Mouse (Mus musculus) erythroid progenitor cell, adult 5-6 weeks (primary cell): ENCODE results near the gene Fam186b. TPM values are rescaled to one million over a fixed set of nuclear protein-coding genes. Genes with fewer than 3 reads are reported as not detected.
"Not testable (repeated sequence)": the region's sequence is repeated elsewhere in the genome, so short reads cannot be mapped to it uniquely, and the experiment has no call there.

ENCODE experiments used
- ATAC-seq: replicated peaks from 2 replicates; pipeline ENCODE4 v1.8.0; 2016; ENCODE audit warnings: moderate number of reproducible peaks, mild to moderate bottlenecking, moderate TSS enrichment, inconsistent platforms; ENCODE audit not compliant: poor library complexity, low FRiP score, severe bottlenecking
- total RNA-seq, 2 experiments: library from RNA; stranded (forward) in 1 of 2; stranded (reverse) in 1 of 2; fragments of 150-400 nt in 1 of 2; fragments of 186-747, 209-891 nt in 1 of 2; gene quantifications; 2 replicates each; pipeline versions ENCODE4 v1.2.3 to v1.2.4; 2015 to 2017; ENCODE audit warnings: low replicate concordance in 2 of 2

Fam186b gene
- total RNA-seq, 2 experiments from 2014 or later, result not detected

DNA sequence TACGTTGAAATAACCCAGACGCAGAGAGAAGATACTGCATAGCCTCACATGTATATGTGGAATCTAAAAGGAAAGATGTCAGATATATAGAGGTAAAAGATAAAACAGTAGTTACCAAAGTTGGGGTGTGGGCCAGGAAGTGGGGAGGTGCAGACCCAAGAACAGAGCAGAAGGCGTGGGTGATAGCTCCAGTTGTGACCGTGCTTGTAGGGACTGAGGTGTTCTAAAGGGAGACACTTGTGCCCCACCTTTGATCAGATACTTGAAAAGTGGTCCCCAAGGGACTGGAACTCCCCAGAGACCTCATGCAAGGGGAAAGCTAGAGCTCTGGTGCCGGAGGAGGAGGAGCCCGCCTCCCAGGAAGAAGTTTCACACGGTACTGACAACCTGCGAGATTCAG, 19.6 kb downstream of the Fam186b start:
- no peak for ATAC-seq

DNA sequence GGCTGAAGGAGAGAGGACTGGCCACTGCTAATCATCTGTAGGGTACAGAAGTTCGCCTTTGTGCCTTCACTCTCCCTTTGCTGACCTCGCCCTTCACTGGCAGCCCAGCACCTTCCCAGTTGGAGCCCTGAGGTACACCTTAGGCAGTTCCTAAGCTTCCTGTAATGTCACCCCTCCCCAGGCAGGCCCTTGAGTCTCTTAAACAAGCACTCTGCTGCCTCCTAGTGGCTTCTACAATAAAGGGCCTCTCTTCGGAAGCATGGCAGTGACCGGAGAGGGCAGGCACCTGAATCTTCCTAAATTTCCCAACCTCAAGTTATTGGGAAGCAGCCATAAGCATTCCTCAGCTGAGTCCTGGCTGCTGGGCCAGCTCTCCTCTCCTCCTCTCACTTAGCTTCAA, 30.0 kb downstream of the Fam186b start:
- ATAC-seq, result peak; percentile 62

DNA sequence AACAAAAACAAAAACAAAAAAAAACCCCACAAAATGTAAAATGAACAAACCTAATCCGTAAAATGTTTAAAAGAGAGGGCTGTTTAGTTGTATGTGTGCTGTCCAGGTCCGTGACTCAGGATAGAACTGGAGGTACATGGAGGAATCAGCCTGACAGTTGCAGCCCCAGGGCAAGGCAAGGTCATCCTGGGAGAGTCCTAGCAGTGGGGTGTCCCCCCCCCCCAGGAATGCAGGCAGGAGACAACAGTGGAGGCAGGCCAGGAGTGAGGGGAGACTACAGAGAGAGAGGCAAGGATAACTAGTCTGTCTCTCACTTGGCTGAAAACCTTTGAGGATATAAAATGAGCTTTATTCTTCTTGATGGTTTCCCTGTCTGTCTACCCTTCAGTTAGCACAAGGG, 31.3 kb downstream of the Fam186b start:
- ATAC-seq, result no peak

DNA sequence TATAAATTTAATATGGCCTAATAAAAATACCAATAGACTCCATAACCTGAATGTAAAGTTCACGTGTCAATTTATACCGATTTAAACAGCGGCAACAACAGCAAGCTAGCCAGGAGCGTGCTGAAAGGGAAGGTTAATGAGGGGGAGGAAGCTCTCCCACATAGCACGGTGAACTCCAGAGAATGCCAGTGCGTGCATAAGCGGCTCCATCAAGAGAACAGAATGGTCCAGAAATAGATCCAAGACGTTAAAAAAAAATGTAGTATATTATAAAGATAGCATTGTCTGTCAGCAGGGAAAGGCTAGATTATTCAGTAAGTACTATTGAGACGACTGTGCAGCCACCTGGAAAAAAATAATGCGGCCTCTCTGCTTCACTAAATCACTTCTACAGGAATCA, 33.0 kb downstream of the Fam186b start:
- no peak for ATAC-seq

DNA sequence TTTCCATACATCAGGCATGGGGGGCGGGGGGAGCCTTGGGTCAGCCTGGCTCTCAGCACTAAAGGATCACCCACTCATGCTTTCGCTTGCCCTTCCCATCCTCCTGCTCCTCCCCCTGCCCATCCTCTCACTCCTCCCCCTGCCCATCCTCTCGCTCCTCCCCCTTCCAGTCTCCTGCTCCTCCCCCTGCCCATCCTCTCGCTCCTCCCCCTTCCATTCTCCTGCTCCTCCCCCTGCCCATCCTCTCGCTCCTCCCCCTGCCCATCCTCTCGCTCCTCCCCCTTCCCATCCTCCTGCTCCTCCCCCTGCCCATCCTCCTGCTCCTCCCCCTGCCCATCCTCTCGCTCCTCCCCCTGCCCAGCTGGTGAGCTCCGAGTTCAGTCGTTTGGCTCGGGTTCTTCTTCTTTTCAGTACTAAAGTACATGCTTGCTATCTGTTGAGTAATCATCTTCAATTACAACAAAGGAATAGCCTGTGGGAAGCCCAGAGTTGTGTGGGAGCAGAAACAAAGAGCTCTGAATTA, 35.9 kb downstream of the Fam186b start:
- ATAC-seq, result 0 out of 2 replicates have a peak, but pooled peaks have one; percentile 36

DNA sequence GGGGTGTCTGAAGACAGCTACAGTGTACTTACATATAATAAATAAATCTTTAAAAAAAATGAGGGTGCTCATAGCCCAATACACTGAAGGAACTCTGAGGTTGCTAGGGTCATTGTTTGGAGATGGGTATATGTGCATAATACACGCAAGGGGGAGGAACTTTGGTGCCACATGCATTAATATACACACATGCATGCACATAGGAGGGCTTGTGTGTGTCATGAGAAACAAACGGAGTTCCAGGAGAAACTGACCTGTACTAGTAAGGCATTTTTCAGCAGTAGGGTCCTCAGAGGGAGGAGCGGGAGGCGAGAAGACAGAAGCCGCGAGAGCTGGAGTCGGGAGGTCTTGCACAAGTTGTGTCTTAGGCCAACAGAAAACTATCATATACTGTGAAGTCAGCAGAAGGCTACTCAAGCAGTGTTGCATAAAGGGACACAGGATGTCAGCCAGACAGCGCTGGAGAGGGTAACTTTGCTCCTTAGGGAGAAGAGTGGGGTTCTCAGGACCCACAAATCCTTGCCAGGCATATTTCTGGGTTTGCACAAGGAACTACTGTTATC, 36.4 kb downstream of the Fam186b start:
- ATAC-seq, result no peak

DNA sequence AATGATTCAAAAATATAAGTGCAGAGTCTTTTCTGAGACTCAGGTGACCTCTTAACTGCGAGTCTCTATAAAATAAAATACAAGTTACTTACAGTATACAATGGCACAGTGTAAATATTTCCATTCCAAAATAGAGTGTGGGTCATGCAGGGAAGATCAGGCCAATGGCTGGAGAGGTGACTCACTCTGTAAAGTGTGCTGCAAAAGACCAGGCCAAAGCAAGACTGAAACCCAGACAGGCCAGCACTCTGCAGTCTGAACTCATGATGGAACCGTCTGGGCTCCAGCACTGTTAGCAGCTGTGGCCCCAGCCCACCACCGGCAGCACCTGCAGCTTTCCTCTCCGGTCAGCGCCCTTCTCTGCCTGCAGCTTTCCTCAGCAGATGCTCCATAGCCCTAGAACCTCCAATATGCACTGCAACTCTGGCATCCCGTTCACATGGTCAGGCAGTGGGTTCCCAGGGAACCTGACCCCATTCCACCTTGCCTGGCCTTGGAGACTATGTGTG, 40.4 kb downstream of the Fam186b start:
- no peak for ATAC-seq

DNA sequence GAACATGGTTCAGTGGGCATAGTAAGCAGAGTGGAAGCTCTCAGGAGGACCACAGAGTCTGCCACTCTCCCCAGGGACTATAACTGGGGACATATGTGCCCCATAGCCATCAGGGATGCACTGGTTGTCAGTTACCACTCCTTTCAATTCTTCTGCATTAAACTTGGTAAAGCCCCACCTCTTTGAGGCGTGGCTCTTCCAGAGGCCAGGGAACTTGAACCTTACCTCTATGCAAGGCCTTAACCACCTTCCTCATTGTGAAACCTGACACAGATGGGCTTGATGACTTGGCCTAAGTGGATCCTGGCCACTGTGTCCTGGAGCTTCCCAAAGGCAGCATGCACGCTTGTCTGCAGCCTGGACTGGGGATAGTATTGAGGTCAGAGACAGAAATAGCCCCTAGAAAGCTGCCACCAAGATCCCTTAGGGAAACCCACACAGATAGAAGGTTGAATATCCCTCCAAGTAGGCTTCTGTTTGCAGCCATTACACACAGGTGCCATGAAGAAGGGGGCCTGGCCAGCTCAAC, 41.1 kb downstream of the Fam186b start:
- no peak for ATAC-seq

DNA sequence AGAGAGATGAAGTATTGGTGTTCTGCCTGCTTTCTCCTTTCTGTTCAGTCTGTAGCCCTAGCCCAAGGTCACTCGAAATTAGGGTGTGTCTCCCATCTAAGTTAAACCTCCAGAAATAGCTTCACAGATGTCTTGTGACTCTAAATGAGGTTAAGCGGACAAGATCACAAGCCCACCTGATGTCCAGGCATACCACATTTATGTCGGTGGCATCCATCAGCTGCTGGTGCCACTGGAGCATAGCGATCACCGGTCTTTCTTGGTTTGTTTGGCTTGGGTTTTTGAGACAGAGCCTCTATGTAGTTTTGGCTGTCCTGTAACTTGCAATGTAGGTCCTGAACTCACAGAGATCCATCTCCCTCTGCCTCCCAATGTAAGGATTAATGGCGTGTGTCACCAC, 41.9 kb downstream of the Fam186b start:
- no peak for ATAC-seq

DNA sequence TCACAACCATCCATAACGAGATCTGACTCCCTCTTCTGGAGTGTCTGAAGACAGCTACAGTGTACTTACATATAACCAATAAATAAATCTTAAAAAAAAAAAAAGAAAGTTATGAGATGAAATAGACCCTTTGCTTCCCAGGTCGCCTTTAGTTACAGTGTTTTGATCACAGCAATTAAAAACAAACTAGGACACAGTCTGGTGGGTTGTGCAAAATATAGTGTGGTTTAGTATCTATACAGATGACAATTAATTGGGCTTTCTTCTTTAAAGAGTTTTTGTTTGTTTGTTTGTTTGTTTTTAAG, 42.6 kb downstream of the Fam186b start:
- ATAC-seq, result not testable (repeated sequence)

DNA sequence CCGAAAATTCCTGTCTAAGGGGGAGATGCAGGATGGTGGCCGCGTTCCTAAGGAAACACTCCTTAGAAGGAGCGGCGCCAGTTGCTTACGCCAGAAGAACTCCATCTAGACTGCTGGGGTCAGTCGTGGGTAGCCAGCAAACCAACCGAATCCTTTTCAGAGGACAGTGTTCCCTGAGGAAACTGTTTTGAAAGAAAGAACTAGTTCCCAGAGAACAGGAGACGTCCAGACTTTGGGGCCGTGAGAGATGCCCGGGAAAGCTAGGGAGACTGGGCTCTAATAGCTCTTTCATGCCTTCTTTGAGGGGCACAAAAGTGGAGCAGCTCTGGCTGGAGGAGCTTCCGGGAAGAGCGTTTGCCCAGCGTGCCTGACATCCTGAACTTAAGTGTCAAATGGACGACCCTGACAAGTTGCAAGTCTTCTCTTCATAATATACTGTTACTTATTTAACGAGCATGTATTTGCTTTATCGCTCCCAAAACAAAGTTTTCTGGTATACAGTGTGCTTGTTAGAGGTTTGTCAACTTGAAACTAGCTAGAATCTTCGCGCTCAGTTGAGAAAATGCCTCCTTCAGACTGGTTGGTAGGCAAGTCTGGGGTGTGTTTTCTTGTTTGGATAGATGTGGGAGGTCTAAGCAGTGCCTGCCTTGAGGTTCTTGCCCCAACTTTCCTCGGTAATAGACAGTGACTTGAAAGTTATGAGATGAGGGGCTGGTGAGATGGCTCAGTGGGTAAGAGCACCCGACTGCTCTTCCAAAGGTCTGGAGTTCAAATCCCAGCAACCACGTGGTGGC, 43.1 kb downstream of the Fam186b start:
- ATAC-seq, result peak; percentile 23; the same call in 1 of the 2 replicates

DNA sequence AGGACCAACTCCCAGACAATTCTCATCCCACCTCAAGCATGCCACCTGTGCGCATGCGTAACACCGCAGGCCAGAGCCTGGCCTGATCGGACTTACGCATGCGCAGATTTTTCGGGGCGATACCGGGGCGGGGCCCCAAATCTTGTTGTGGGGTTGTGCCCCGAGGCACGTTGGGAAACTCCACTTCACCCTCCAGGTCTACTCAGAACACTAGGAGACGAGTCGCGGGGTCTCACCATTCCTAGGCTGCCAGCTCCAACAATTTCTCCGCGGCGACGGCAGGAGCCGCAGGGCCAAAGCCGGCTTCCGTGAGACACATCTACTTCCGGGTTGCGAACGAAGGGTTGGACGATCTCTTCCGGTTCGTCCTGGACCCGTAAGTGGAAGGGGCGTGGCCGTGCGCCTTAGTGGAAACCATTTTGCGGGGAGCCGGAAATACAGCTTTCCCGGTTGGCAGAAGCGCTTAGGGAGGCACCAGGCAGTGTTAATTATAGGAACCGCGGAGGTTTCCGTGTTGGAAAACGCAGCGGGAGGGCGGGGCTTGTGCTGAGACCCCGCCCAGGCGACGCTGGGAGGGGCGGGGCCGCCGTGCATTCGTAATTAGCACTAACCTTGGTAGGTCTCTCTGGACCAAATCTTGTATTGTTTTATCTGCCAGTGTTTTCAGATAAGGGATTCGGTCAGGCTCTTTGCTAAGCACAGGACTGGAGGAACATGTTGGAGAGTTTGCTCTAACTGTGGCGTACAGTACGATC, 43.9 kb downstream of the Fam186b start, which contains the start of gene Mcrs1:
Mcrs1 (minus strand) TSS at position 336 of the 755 bp plus-strand sequence.
- peak; percentile 89 for ATAC-seq

DNA sequence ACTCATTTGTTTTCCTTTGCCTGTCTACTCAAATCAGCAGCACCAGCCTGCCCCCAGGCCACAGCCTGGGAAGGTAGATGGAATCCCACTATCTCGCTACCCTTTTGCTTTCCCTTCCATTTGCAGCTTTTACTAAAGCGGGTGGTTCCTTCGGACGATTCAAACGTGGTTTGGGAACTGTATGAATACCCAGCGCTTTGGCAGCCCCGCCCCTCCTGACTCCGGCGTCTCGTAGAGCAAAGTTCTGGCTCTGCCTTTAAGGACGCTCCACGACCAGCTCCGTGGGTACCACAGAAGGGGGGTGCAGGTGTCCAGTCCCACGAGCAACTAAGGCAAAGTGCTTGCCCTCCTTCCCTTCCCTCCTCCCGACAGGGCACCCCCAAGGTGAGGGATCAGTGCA, 44.6 kb downstream of the Fam186b start:
- ATAC-seq, result peak; percentile 32

DNA sequence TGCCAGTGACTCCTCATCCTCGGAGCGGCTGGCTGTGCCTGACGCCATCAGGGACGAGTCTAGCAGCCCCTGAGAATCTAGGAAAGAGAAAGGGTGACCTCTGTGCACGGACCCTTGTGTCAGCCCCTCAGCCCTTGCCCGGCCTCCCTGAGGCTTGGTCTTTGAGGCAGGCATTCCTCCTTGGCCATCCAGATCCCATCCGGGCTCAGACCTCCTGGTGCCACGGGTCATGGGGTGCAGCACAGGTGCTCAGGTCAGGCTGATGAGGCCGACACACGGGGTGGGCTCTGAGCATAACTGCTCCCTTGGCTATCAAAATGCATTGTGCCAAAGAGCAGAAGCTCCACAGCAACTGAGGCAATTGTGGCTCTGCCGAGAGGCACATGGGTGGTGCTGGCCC, 45.8 kb downstream of the Fam186b start:
- ATAC-seq, result no peak

DNA sequence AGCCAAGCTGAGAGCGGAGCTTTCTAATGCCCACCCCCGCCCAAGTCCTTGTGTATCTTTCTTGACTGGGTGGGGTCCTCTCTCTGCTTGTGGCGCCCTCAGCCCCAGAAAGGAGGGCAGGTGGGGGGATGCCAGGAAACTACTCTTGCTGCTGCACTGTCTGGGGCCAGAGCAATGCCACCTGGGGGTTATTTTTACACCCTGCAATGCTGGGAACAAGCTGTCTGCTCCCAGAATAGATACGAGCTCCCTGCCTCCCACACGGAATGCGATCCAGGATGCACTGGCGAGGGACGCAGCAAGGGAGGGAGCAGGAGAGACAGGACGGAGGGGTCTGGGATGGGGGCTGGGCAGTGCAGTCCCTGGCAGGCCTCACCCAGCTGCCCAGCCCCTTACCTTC, 46.7 kb downstream of the Fam186b start:
- no peak for ATAC-seq

DNA sequence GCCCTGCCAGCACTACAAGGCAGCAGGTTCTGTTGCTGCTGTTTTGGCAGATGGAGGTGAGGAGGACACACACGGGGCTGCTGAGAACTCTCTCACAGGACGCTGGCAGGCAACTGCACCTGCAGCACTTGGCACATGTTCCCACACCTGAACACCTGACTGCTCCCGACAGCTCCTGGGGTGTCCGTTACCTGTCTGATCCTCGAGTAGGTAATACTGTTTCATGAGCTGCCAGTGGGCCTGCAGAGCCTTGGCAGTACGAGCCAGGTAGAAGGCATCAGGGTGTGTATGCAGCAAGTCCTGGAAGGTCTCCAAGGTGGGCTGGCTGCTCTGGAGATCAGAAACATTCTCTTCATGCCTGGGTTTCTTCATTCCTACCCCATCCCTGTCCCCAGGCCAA, 49.0 kb downstream of the Fam186b start:
- not testable (repeated sequence) for ATAC-seq

DNA sequence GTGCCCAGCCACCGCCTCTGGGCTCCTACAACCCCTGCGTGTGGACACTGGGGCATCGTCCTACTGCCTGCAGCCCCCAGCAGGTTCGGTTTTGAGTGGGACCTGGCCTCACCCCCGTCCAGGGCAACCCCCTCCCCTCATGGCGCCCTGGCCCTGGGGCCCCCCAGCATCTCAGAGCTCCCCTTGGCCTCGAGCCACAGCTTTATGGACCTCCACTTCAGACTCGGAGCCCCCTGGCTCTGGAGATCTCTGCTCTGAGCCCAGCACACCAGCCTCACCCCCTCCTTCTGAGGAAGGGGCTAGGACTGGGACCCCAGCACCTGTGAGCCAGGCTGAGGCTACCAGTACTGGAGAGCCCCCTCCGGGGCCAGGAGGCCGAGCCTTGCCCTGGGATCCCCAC, 53.6 kb downstream of the Fam186b start:
- no peak for ATAC-seq

DNA sequence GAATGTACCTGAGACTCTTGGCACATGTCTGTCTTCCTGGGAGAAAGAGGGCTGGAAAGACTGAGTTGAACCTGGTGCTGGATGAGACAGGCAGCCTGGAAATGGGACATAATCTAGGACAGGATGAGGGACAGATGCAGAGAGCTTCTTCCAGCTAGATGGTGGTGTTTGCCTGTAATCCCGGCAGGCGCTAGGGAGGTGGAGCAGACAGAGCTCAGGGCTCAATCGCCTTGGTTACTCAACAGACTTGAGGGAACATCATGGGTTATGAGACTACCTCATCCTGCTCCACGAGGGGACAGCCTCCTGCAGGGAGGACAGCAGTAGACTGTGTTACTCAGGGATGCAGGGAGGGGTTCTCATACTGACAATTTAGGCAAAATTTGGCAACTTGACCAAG, 54.4 kb downstream of the Fam186b start:
- ATAC-seq, result no peak

DNA sequence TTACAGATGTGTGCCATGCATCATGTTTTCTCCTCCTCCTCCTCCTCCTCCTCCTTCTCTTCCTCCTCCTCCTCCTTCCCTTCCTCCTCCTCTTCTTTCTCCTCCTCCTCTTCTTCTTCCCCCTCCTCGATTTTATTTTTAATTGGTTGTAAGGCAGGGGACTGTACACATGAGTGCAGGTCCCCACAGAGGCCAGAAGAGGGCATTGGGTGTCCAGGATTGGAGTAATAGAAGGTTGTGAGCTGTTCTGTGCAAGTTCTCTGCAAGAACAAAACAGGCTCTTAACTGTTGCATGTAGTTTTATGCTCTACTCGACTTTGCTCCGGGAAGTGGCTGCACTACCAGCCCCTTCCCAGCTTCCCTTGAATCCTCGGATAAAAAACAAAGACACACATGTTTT, 55.6 kb downstream of the Fam186b start:
- ATAC-seq, result no peak

DNA sequence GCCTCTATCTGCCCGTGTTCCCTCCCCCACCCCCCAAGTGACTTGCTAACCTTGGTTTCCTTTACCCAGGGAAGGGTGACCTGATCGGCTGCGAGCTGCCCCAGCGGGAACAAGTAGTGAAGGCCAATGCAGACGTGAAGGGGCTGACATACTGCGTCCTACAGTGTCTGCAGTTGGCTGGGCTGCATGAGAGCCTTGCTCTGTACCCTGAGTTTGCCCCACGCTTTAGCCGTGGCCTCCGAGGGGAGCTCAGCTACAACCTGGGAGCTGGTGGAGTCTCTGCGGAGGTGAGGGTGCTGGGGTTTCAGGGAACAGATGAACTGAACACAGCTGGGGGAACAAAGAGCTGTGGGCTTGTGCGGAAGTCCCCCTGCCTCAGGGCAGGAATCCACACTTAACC, 57.7 kb downstream of the Fam186b start:
- ATAC-seq, result no peak
